Mouse (Mus musculus) hindbrain, embryonic 15.5 days (tissue): ENCODE data around the gene Mettl3. TPM values are rescaled to one million over a fixed set of nuclear protein-coding genes. Genes with fewer than 3 reads are reported as not detected.
"Not testable (repeated sequence)": the region's sequence is repeated elsewhere in the genome, so short reads cannot be mapped to it uniquely, and the experiment has no call there.

Experiments
- ATAC-seq: fragments of 200-750 bp; cut with Nextera tagmentation; 2 replicates; pipeline ENCODE4 v1.8.0; 2017; ENCODE audit warnings: low read depth, moderate number of reproducible peaks, moderate TSS enrichment; ENCODE audit not compliant: low FRiP score
- H3K27ac ChIP-seq: fragments of 300-500 bp; sonication (generic); replicated peaks from 2 replicates; pipeline ENCODE4 v1.5.1; 2015; ENCODE audit warnings: mild to moderate bottlenecking, inconsistent platforms
- H3K27me3 ChIP-seq: fragments of 300-500 bp; sonication (generic); 2 replicates; pipeline ENCODE4 v1.6.1; 2015; ENCODE audit warnings: control low read depth, inconsistent platforms
- H3K36me3 ChIP-seq: fragments of 300-500 bp; sonication (generic); 2 replicates; pipeline ENCODE4 v1.6.1; 2015; ENCODE audit warnings: control low read depth, inconsistent platforms
- H3K4me1 ChIP-seq: fragments of 300-500 bp; sonication (generic); replicated peaks from 2 replicates; pipeline ENCODE4 v1.6.1; 2015; ENCODE audit warnings: control low read depth, inconsistent platforms
- H3K4me2 ChIP-seq: fragments of 300-500 bp; sonication (generic); 2 replicates; pipeline ENCODE4 v1.6.1; 2015; ENCODE audit warnings: moderate library complexity, mild to moderate bottlenecking, inconsistent platforms
- H3K4me3 ChIP-seq: fragments of 300-500 bp; sonication (generic); 2 replicates; pipeline ENCODE4 v1.5.1; 2015; ENCODE audit warnings: mild to moderate bottlenecking, inconsistent platforms
- H3K9ac ChIP-seq: fragments of 300-500 bp; sonication (generic); 2 replicates; pipeline ENCODE4 v1.6.1; 2015; ENCODE audit warnings: inconsistent platforms
- H3K9me3 ChIP-seq: fragments of 300-500 bp; sonication (generic); 2 replicates; pipeline ENCODE4 v1.6.1; 2016; ENCODE audit warnings: control low read depth, inconsistent platforms
- WGBS: fragments of 180-500 bp; shearing (Covaris S2); methylation state at CpG from one replicate; pipeline ENCODE4 v1.1.7; 2015; 5-methylcytosine and 5-hydroxymethylcytosine counted together
- polyA plus RNA-seq: library from polyadenylated mRNA; unstranded; fragments of >200 nt; fragmentation: Nextera tagmentation; extraction: Ambion mirVana; gene quantifications from 2 replicates; pipeline ENCODE4 v1.2.1, GENCODE M21; 2015

Mettl3 gene
- polyA plus RNA-seq, 1 experiment from 2014 or later, result 46.0 TPM

DNA sequence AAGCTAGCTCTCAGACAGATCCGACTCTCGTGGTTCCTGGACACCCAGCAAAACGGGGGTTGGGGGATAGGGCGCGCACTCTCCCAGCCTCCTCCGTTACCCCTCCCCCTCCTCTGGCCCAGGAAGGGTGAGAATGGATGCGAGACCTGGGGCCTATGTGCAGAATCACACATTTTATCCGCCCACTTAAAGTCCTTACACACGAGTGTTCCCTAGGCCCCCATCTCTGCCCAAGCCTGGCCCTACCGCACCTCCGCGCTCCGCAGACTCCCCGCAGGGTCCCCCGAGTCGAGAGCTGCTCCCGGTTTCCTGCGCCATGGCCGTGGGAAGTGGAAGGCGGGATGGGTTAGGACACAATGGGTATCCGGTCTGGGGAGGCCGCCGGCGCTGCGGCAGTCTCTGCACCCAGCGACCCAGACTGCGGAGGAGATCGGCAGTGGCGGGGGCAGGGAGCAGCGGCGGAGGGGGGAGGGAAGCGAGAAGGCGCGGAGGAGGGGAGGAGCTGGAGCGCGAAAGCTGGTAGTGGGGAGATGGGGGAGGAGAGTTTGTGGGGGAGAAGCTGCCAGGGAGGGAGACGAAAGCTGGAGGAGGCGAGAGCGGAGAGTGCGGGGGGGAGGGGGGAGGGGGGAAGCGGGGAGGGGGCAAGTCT is 11.0 kb upstream of the Mettl3 start:
- Histone ChIP-seq H3K27me3 (no peaks in the 10 kb centered on the region), H3K4me2 (peak overlapping the region; percentile 65), H3K4me3 (peak overlapping the region; percentile 63), H3K36me3 (peaks cover 33% of the 10 kb centered on the region), H3K4me1 (peaks cover 55% of the 10 kb centered on the region), H3K27ac (peak overlapping the region; percentile 91), H3K9ac (peak overlapping the region; percentile 77), H3K9me3 (no peaks in the 10 kb centered on the region)
- under 1% methylated on average over 33 of the region's 41 CpGs for WGBS
- ATAC-seq, result peak; percentile 85

DNA sequence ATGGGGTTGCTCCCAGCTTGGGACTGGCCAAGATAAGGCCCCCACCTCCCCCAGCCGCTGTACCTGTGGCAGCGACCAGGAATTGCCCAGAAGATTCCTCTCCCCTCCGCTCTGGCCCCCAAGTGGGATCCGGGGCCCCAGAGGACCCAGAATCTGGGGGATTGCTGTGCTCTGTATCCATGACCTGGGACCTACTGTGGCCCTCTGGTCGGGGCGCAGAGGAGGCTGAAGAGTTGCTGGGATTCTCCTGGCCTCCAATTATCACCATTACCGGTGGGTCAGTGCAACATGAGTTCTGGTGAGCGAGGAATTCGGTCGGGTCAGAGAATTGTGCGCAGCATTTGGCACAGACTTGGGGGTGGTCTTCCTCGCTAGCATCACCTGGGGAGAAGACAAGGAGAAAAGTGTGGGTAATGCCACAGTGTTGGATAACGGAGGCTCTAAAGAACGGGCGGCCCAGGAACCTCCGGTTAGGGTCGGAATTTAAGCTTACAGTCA is 10.4 kb upstream of the Mettl3 start:
- no peaks in the 10 kb centered on the region for H3K27me3 ChIP-seq
- H3K36me3 ChIP-seq, result peaks cover 36% of the 10 kb centered on the region
- H3K9ac ChIP-seq, result peak overlapping the region; percentile 77
- H3K4me3 ChIP-seq, result peak overlapping the region; percentile 63
- peak overlapping the region; percentile 65 for H3K4me2 ChIP-seq
- 5% methylated on average over 17 of the region's 17 CpGs for WGBS
- ATAC-seq, result peak; percentile 9
- peak overlapping the region; percentile 91 for H3K27ac ChIP-seq
- H3K4me1 ChIP-seq, result peaks cover 56% of the 10 kb centered on the region
- no peaks in the 10 kb centered on the region for H3K9me3 ChIP-seq

DNA sequence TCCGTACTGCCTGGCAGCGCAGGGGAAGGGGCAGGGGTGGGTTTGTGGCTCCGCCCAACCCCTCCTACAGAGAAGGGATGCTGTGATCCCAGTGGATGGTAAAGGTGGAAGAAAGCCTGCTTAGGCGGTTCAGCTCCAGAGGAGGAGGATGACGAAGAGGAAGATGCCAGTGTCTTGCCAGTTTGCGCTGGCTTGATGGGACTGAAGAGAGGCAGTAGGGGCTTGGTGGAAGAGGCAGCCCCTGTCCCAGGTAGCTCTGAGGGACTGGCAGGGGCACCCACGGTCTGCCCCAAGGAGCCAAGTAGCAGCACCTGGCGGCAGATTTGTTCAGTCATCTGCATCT is 9.9 kb upstream of the Mettl3 start:
- peak overlapping the region; percentile 63 for H3K4me3 ChIP-seq
- peaks cover 57% of the 10 kb centered on the region for H3K4me1 ChIP-seq
- no peaks in the 10 kb centered on the region for H3K27me3 ChIP-seq
- 42% methylated on average over 8 of the region's 8 CpGs for WGBS
- H3K36me3 ChIP-seq, result peaks cover 36% of the 10 kb centered on the region
- H3K27ac ChIP-seq, result no peak overlapping the region
- no peaks in the 10 kb centered on the region for H3K9me3 ChIP-seq
- no peak for ATAC-seq
- H3K9ac ChIP-seq, result peak overlapping the region; percentile 77; the same call in 1 of the 2 replicates
- peak overlapping the region; percentile 65 for H3K4me2 ChIP-seq

DNA sequence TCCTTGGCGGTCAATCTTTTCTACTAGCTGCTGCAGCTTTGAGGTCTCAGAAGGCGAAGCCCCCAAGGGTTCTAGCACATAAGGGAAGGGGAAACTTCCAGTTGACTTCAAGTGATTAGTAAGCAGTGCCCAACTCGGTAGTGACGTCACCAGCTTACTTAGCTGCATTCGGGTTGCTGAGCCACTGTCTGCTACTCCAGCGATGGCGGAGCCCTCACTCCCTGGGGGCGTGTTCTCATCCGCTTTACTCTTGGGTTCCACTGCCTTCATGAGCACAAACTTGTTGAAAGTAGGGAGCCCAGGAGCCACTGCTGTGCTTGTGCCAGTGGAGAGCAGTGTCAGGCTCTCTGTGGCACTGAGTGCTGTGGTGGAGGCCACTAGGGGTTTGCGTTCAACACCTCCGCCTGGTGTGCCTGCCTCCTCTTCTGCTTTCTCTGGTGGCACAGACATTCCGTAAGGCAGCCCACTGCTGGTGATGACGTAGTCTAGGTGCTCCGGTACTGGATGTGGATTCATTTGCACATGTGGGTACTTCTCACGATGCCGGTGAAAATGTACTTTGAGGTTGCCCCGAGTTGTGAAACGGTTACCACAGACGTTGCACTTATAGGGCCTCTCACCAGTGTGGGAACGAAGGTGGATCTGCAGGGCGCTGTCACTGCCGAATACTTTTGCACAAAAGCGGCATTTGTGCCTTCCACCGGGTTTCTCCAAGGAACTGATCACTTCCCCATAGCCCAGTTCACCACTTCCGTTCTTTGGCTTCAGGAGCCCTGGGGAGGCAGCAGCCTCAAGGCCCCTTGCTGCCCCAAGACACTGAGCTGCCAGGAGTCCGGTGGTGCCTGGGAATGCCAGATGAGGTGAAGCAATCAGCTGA is 9.2 kb upstream of the Mettl3 start:
- peak overlapping the region; percentile 63 for H3K4me3 ChIP-seq
- H3K4me1 ChIP-seq, result peaks cover 60% of the 10 kb centered on the region

DNA sequence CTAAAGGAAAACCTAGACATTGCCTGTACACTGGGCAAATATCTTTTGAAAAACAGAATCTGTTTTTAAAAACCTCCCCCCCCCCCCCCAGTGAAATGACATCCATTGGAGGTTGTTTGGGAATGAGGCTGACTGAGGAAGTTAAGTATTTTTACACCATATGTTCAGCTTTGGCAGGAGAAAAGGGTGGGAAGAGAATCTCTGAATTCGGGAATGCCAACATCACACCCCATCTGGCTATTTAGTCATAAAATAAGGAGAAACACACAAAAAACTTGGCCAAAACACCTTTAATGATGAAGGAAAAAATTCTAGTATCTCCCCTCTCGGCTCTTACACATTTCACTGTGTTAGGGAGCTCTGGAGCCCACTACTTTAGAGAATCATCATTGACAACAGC is 6.0 kb upstream of the Mettl3 start:
- Histone ChIP-seq H3K4me2 (peak overlapping the region; percentile 65), H3K4me1 (peaks cover 52% of the 10 kb centered on the region), H3K36me3 (peaks cover 40% of the 10 kb centered on the region), H3K27me3 (no peaks in the 10 kb centered on the region), H3K9me3 (no peaks in the 10 kb centered on the region), H3K4me3 (no peak overlapping the region), H3K9ac (no peak overlapping the region), H3K27ac (no peak overlapping the region)
- WGBS, result 94% methylated on average over 2 of the region's 2 CpGs
- ATAC-seq, result no peak

More for the DNA sequence above, 9.2 kb upstream of the Mettl3 start:
- Histone ChIP-seq H3K4me2 (peak overlapping the region; percentile 65), H3K9ac (peak overlapping the region; percentile 77; the same call in 1 of the 2 replicates), H3K27ac (no peak overlapping the region), H3K9me3 (no peaks in the 10 kb centered on the region), H3K27me3 (no peaks in the 10 kb centered on the region), H3K36me3 (peaks cover 37% of the 10 kb centered on the region)
- 83% methylated on average over 26 of the region's 26 CpGs for WGBS
- ATAC-seq, result no peak

DNA sequence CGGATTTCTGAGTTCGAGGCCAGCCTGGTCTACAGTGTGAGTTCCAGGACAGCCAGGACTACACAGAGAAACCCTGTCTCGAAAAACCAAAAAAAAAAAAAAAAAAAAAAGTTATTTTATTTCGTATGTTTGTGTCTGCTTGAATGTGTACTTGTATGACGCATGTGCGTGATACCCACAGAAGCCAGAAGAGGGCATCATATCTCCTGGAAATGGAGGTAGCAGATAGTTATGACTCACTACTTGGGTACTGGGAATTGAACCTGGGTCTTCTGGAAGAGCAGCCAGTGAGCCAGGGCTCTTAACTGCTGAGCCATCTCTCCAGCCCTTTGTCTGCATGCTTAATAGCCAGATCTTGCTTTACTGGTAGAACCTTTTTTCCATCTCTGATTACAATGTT is 5.4 kb upstream of the Mettl3 start:
- not testable (repeated sequence) for H3K4me3 ChIP-seq, H3K27ac ChIP-seq, ATAC-seq, H3K9me3 ChIP-seq, H3K4me2 ChIP-seq, H3K9ac ChIP-seq, H3K27me3 ChIP-seq
- Histone ChIP-seq H3K36me3 (peaks cover 40% of the 10 kb centered on the region), H3K4me1 (peaks cover 49% of the 10 kb centered on the region)
- WGBS, result 93% methylated on average over 6 of the region's 6 CpGs

DNA sequence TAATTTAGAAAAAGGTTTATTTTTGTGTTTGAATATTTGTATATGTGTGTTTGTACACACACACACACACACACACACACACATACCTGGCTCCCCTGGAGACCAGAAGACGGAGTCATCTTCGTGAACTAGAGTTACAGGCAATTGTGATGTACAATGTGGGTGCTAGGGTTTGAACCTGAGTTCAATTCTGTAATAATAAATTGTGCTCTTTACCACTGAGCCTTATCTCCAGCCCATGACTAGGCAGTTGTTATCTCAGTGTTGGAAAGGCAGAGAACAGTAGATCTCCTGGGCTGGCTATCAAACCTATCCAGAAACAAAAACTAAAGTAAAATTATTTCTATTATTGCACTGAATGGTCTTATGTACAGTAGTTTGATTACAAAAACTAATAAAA is 1.2 kb upstream of the Mettl3 start:
- Histone ChIP-seq H3K27me3 (no peaks in the 10 kb centered on the region), H3K9me3 (no peaks in the 10 kb centered on the region), H3K27ac (0 out of 2 replicates have a peak overlapping the region, but pooled peaks have one; percentile 55), H3K9ac (no peak overlapping the region), H3K4me1 (peaks cover 20% of the 10 kb centered on the region), H3K36me3 (peaks cover 7% of the 10 kb centered on the region), H3K4me2 (no peak overlapping the region), H3K4me3 (no peak overlapping the region)
- 93% methylated on average over 2 of the region's 2 CpGs for WGBS
- ATAC-seq, result no peak

DNA sequence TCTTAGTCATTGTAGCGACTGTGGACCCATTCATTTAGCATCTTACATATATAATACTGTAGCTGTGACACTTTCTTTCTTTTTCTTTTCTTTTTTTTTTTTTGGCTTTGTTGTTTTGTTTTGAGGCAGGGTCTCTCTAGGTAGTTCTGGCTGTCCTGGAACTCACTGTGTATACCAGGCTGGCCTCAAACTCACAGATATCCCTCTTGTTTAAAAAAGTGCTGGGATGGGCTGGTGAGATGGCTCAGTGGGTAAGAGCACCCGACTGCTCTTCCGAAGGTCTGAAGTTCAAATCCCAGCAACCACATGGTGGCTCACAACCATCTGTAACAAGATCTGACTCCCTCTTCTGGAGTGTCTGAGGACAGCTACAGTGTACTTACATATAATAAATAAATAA is 1.4 kb downstream of the Mettl3 start:
- not testable (repeated sequence) for H3K27ac ChIP-seq, ATAC-seq, H3K9me3 ChIP-seq, H3K9ac ChIP-seq, H3K27me3 ChIP-seq
- Histone ChIP-seq H3K4me3 (peak overlapping the region; percentile 79; the same call in 1 of the 2 replicates), H3K4me2 (peak overlapping the region; percentile 69), H3K4me1 (peaks cover 13% of the 10 kb centered on the region), H3K36me3 (peaks cover 18% of the 10 kb centered on the region)
- 89% methylated on average over 3 of the region's 3 CpGs for WGBS

DNA sequence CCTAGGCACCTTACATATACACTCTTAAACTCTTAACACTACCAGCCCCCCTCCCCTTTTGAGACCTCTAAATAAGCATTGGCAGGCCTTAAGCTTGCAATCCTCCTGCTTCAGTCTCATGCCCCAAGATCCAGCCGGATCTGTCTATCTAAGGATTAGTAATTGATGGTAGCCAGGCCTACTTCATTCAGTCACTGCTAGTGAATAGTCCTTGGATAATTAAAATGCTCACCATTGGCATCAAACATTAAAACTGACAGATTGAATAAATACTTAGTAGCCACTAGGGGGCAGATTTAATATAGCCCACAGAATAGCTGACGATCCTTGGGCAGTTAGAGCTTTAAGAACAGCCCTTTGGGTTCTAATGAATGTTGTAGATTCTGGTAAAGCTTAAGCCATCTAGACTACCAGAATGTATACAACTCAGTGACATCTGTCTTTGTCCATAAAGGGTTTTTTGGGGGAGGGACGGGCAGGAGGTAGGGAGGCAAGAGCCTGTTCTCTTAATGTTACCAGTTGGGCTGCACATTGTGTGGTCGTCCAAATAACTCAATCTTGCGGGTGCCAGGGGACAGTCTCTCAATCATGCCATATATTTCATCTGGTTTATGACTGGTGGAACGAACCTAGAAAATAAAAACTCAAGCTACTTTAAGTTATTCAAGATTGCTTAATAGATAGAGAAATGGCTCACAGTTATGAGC is 9.2 kb downstream of the Mettl3 start:
- WGBS, result 60% methylated on average over 6 of the region's 6 CpGs
- no peak overlapping the region for H3K4me3 ChIP-seq
- no peak overlapping the region for H3K27ac ChIP-seq
- H3K36me3 ChIP-seq, result peaks cover 82% of the 10 kb centered on the region
- H3K4me1 ChIP-seq, result no peaks in the 10 kb centered on the region
- no peaks in the 10 kb centered on the region for H3K27me3 ChIP-seq
- peak; percentile 57 for ATAC-seq
- H3K4me2 ChIP-seq, result no peak overlapping the region
- H3K9ac ChIP-seq, result no peak overlapping the region
- H3K9me3 ChIP-seq, result no peaks in the 10 kb centered on the region

DNA sequence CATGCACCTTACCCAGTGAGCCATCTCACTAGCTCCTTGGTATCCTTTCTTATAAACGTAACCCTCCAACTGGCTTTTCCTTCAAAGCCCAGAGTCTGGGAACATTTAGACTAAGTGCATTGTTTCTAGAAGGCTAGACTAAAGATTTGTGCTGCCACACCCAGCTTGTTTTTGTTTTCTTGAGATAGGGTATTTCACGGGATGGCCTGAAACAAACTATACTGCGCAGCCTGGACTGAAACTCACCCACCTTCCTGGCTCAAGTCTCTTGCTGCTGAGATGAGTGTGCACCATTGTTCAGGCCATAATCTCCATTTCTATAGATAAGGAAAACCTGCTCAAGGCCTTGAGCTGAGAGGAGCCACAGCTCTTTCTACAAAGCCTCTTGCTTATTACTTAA is 20.7 kb downstream of the Mettl3 start:
- ATAC-seq, result no peak
- no peak overlapping the region for H3K4me3 ChIP-seq
- H3K4me2 ChIP-seq, result no peak overlapping the region
- H3K4me1 ChIP-seq, result peaks cover 15% of the 10 kb centered on the region
- 92% methylated on average over 3 of the region's 3 CpGs for WGBS
- H3K27me3 ChIP-seq, result no peaks in the 10 kb centered on the region
- peaks cover 34% of the 10 kb centered on the region for H3K36me3 ChIP-seq
- no peak overlapping the region for H3K9ac ChIP-seq
- H3K9me3 ChIP-seq, result no peaks in the 10 kb centered on the region
- no peak overlapping the region for H3K27ac ChIP-seq

DNA sequence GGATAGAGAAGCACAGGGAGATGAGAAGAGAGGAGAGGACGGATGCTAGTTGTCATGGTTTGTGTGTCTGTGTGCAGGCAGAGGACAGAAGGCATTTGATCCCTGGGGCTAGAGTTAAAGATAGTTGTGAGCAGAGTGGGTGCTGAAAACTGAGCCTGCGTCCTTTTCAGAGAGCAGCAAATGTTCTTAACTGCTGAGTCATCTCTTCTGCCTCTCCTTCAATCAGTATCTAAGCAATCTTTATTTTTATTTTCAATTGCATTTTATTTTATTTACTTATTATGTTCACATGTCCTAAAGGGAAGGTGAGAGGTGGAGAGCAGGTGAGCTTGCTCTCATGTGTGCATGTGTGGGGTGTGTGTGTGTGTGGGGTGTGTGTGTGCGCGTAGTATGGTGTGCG is 21.3 kb downstream of the Mettl3 start:
- Histone ChIP-seq H3K27ac (no peak overlapping the region), H3K9ac (no peak overlapping the region), H3K4me2 (no peak overlapping the region), H3K9me3 (no peaks in the 10 kb centered on the region), H3K4me3 (no peak overlapping the region), H3K4me1 (peaks cover 15% of the 10 kb centered on the region), H3K36me3 (peaks cover 31% of the 10 kb centered on the region), H3K27me3 (no peaks in the 10 kb centered on the region)
- ATAC-seq, result no peak
- WGBS, result 98% methylated on average over 5 of the region's 5 CpGs

DNA sequence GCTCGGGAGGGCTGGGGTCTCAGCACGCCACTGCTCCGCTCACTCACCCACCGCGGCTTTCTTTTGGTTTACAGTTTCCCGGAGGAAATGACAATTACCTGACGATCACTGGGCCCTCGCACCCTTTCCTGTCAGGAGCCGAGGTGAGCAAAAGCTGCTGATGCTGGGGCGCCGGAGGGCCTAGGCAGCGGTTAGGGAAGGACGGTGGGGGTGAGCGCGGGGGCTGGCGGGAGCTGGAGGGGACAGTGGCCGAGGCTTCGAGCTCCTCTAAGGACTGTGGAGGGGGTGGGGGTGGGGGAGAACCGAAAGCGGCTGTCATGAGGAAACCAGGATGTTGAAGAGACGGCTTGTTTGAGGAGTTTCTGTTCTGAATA is 25.2 kb downstream of the Mettl3 start:
- peaks cover 12% of the 10 kb centered on the region for H3K36me3 ChIP-seq
- peak overlapping the region; percentile 63 for H3K4me2 ChIP-seq
- no peaks in the 10 kb centered on the region for H3K9me3 ChIP-seq
- H3K4me3 ChIP-seq, result peak overlapping the region; percentile 80
- peaks cover 23% of the 10 kb centered on the region for H3K4me1 ChIP-seq
- H3K27me3 ChIP-seq, result no peaks in the 10 kb centered on the region
- no peak; the same call in 1 of the 2 replicates for ATAC-seq
- peak overlapping the region; percentile 82 for H3K9ac ChIP-seq
- peak overlapping the region; percentile 88 for H3K27ac ChIP-seq
- WGBS, result 1% methylated on average over 19 of the region's 21 CpGs
